ENCODE assay signal across 7 mouse cellular contexts in the genomic region with DNA sequence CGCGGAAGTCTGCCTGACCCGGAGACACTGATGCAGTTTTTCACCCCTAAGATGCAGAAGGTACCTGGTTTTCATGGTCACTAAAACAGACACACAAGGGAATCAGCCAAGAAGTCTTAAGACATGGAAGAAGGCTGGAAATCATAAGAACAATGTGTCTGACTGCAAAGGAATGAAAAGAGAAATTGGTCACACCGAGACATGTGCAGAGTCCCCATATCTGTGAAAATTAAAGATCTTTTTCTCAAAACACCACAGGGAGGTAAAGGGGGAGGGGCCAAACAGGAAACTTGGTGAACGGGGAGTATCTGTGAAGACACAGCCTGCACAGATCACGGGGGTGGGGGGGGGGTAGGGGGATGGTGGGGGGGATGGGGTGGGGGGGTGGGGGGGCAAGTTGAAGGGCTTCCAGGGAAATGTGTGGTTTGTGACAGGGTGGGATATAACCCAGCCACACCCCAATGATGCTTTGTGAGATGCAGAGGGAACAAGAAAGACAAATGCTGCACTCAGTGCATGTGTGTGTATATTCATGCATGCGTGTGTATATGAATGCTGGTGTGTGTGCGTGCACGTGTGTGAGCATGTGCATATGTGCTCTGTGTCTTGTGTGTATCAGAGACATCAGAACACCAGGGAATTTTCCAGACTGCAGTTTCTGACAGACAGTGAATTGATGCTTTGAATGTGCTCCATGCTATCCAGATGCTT. TPM values are rescaled to one million over a fixed set of nuclear protein-coding genes. Genes with fewer than 3 reads are reported as not detected.
DNase-seq lines count a peak whose midpoint lies in the region; ATAC-seq lines count a peak whose summit lies in the region.

No protein-coding gene starts in this region.

- ATAC-seq in neural tube, embryonic 11.5 days (ENCODE audit: insufficient read depth, low FRiP score, low TSS enrichment), result peak; percentile 62
- peak; percentile 26 for ATAC-seq in forebrain, embryonic 16.5 days
- ATAC-seq in midbrain, embryonic 13.5 days, result peak; percentile 37; the same call in 1 of the 2 replicates

- H3K27me3 ChIP-seq in neural tube, embryonic 11.5 days (ENCODE audit: control insufficient read depth, insufficient read depth, low read length), result no peaks in the 10 kb centered on the region
- H3K27me3 ChIP-seq in forebrain, embryonic 16.5 days (replicated peaks; ENCODE audit: control insufficient read depth, insufficient read depth, low read length), result no peaks in the 10 kb centered on the region
- no peaks in the 10 kb centered on the region for H3K27me3 ChIP-seq in midbrain, embryonic 13.5 days

- no peaks in the 10 kb centered on the region for H3K9me3 ChIP-seq in neural tube, embryonic 11.5 days (ENCODE audit: control insufficient read depth, low read length)
- H3K9me3 ChIP-seq in forebrain, embryonic 16.5 days (ENCODE audit: control insufficient read depth, low read length), result no peaks in the 10 kb centered on the region
- H3K9me3 ChIP-seq in midbrain, embryonic 13.5 days, result no peaks in the 10 kb centered on the region

- peak overlapping the region; percentile 85 for H3K27ac ChIP-seq in neural tube, embryonic 11.5 days (ENCODE audit: low read depth, low read length)
- H3K27ac ChIP-seq in forebrain, embryonic 16.5 days (ENCODE audit: low read length), result peak overlapping the region; percentile 81
- peak overlapping the region; percentile 84 for H3K27ac ChIP-seq in midbrain, embryonic 13.5 days

- no peak overlapping the region; the same call in 1 of the 2 replicates for H3K9ac ChIP-seq in neural tube, embryonic 11.5 days (ENCODE audit: low read length)
- H3K9ac ChIP-seq in forebrain, embryonic 16.5 days (replicated peaks; ENCODE audit: low read depth, low read length), result peak overlapping the region; percentile 9; the same call in 1 of the 2 replicates
- no peak overlapping the region for H3K9ac ChIP-seq in midbrain, embryonic 13.5 days (replicated peaks)

- 76% methylated on average over 9 of the region's 9 CpGs for WGBS in neural tube, embryonic 11.5 days
- 73% methylated on average over 7 of the region's 9 CpGs for WGBS in forebrain, embryonic 16.5 days
- WGBS in midbrain, embryonic 13.5 days, result 71% methylated on average over 9 of the region's 9 CpGs

- DNase-seq in neural tube, embryonic 11.5 days (ENCODE audit: low spot score), result no peak
- DNase-seq in neural tube, embryonic 10.5 days (ENCODE audit: extremely low spot score, low spot score), result no peak
- DNase-seq in adrenal gland, adult 2 months, result no peak
- DNase-seq in layer of hippocampus, adult 8-10 months (ENCODE audit: low spot score in 2 of 2), result no peak
- DNase-seq in adipocyte (ENCODE audit: low spot score), result no peak

- no peaks in the 10 kb centered on the region for H3K36me3 ChIP-seq in neural tube, embryonic 11.5 days (ENCODE audit: control insufficient read depth, insufficient read depth, low read length)
- H3K36me3 ChIP-seq in forebrain, embryonic 16.5 days (ENCODE audit: control insufficient read depth, insufficient read depth), result no peaks in the 10 kb centered on the region
- H3K36me3 ChIP-seq in midbrain, embryonic 13.5 days, result no peaks in the 10 kb centered on the region

- H3K4me2 ChIP-seq in neural tube, embryonic 11.5 days (ENCODE audit: low read depth), result no peak overlapping the region
- no peak overlapping the region for H3K4me2 ChIP-seq in forebrain, embryonic 16.5 days (ENCODE audit: low read length)
- H3K4me2 ChIP-seq in midbrain, embryonic 13.5 days (replicated peaks), result no peak overlapping the region

- no peak overlapping the region for H3K4me3 ChIP-seq in neural tube, embryonic 11.5 days (ENCODE audit: low read depth, low read length)
- H3K4me3 ChIP-seq in forebrain, embryonic 16.5 days (replicated peaks; ENCODE audit: low read length), result no peak overlapping the region
- H3K4me3 ChIP-seq in midbrain, embryonic 13.5 days (replicated peaks), result no peak overlapping the region

- H3K4me1 ChIP-seq in neural tube, embryonic 11.5 days (ENCODE audit: control insufficient read depth, insufficient read depth, low read length), result peaks cover 7% of the 10 kb centered on the region
- H3K4me1 ChIP-seq in forebrain, embryonic 16.5 days (replicated peaks; ENCODE audit: control insufficient read depth, insufficient read depth, low read length), result peaks cover 20% of the 10 kb centered on the region
- peaks cover 18% of the 10 kb centered on the region for H3K4me1 ChIP-seq in midbrain, embryonic 13.5 days (replicated peaks)

RNA-seq across cellular contexts. Expression of gene Klf13, which starts 47.1 kb away (rescaled TPM):
- 31.6 and 33.8 TPM in 2 replicates for polyA plus RNA-seq in neural tube, embryonic 11.5 days (2014; fragmentation: Nextera tagmentation; extraction: Ambion mirVana)
- polyA plus RNA-seq in forebrain, embryonic 16.5 days (2015; fragmentation: Nextera tagmentation; extraction: Ambion mirVana), result 31.1 and 33.7 TPM in 2 replicates
- polyA plus RNA-seq in midbrain, embryonic 13.5 days (2015; fragmentation: Nextera tagmentation; extraction: Ambion mirVana), result 24.4 and 24.7 TPM in 2 replicates
- total RNA-seq in adrenal gland, adult 2 months (2021), result 10 to 100 TPM; 67.0 to 77.8 TPM
- 69.2 and 87.7 TPM in 2 replicates for polyA plus RNA-seq in adrenal gland, adult 2 months (2012; rRNA removed)
- 100 to 1,000 TPM; 169 to 188 (median 176) TPM for total RNA-seq in layer of hippocampus, adult 8-10 months (2022)
